Mouse (Mus musculus) retina, adult 2 months (tissue): ENCODE measurements around the gene Jade2.

Experiments used
- DNase-seq: peaks from one replicate; pipeline ENCODE4 v3.0.0-alpha.2; 2012; ENCODE audit warnings: low read depth, low spot score

Gene Jade2

GRCm38 (mm10) chr11:51835598-51835997, 21.9 kb downstream of the Jade2 start:
- no peak for DNase-seq

GRCm38 (mm10) chr11:51834067-51834411, 23.4 kb downstream of the Jade2 start:
- DNase-seq, result no peak

GRCm38 (mm10) chr11:51833393-51834066, 23.9 kb downstream of the Jade2 start:
- no peak for DNase-seq

GRCm38 (mm10) chr11:51832992-51833391, 24.5 kb downstream of the Jade2 start:
- DNase-seq, result no peak

- no peak for DNase-seq
These were observed 25.2 kb downstream of the Jade2 start for GRCm38 (mm10) chr11:51831962-51832909.

GRCm38 (mm10) chr11:51824867-51825424, 32.5 kb downstream of the Jade2 start:
- no peak for DNase-seq

- no peak for DNase-seq
These were observed 33.3 kb downstream of the Jade2 start for GRCm38 (mm10) chr11:51823963-51824753.

- DNase-seq, result no peak
These were observed 34.2 kb downstream of the Jade2 start for GRCm38 (mm10) chr11:51823271-51823670.

GRCm38 (mm10) chr11:51822736-51823135, 34.7 kb downstream of the Jade2 start:
- no peak for DNase-seq

GRCm38 (mm10) chr11:51820861-51821260, 36.6 kb downstream of the Jade2 start:
- peak; percentile 38 for DNase-seq

- peak; percentile 16 for DNase-seq
These were observed 37.5 kb downstream of the Jade2 start for GRCm38 (mm10) chr11:51819964-51820363.

- DNase-seq, result no peak
These were observed 38.6 kb downstream of the Jade2 start for GRCm38 (mm10) chr11:51818837-51819236.

GRCm38 (mm10) chr11:51817756-51818155, 39.7 kb downstream of the Jade2 start:
- DNase-seq, result peak; percentile 60

GRCm38 (mm10) chr11:51812022-51812546, 45.4 kb downstream of the Jade2 start:
- DNase-seq, result no peak

GRCm38 (mm10) chr11:51811230-51811629, 46.2 kb downstream of the Jade2 start:
- DNase-seq, result no peak

- DNase-seq, result no peak
These were observed 47.7 kb downstream of the Jade2 start for GRCm38 (mm10) chr11:51809632-51810224.

- DNase-seq, result no peak
These were observed 50.2 kb downstream of the Jade2 start for GRCm38 (mm10) chr11:51807108-51807879.

GRCm38 (mm10) chr11:51805221-51805981, 52.1 kb downstream of the Jade2 start:
- peak; percentile 59 for DNase-seq

GRCm38 (mm10) chr11:51800634-51801325, 56.7 kb downstream of the Jade2 start:
- no peak for DNase-seq
